Mouse (Mus musculus): Measurements from ENCODE around the gene 2310007B03Rik. TPM values are rescaled to one million over a fixed set of nuclear protein-coding genes. Genes with fewer than 3 reads are reported as not detected.
A peak's percentile ranks its signal among the peaks of the same experiment; 100 is the strongest.

2310007B03Rik gene
- total and polyA plus RNA-seq, 2 experiments = 0.20 TPM; not detected in 1

DNA sequence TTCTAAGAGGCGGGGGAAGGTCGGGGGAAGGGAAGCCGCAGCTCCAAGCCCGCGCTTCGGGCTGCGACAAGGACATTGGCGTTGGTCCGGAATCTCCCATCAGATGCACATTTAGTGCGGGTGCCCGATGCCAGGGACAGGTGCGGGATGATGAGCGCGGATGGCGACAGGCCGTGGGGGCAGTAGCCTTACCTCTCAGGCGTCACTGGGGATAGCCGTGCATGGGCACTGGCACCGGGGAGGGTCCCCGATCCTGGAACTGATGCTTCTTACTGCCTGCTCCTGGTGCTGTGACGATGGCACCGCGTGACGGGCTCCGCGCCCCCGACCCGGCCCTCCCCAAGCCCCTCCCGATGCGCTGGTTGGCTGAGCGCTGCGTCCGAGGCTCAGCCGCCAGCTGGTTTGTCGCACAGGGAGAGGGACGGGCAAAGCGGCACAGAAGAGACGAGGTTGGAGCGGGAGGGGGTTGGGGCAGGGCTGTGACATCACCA lies 59.1 kb downstream of the 2310007B03Rik start, which contains the start of gene Kif1a:
TSS of gene Kif1a (minus strand) at position 381 of the 491 bp plus-strand sequence.
- Histone ChIP-seq H3K4me3 (ENCODE audit: insufficient read depth, low read depth, low read length) (peak within 1 kb of the TSS; percentile 37; the same call in 1 of the 2 replicates), H3K36me3 (ENCODE audit: control insufficient read depth, insufficient read depth, low read length) (no peaks in the 10 kb centered on the region), H3K79me2 (ENCODE audit: control insufficient read depth, insufficient read depth, low read length) (no peaks in the 10 kb centered on the region), H3K9ac (ENCODE audit: low read depth, low read length) (no peak within 1 kb of the TSS; the same call in 1 of the 2 replicates), H3K27ac (replicated peaks; ENCODE audit: insufficient read depth, low read depth, low read length) (no peak within 1 kb of the TSS), H3K4me1 (ENCODE audit: control insufficient read depth, insufficient read depth, low read length) (peaks cover 5% of the 10 kb centered on the region; the same call in 1 of the 2 replicates), H3K27me3 (ENCODE audit: control insufficient read depth, insufficient read depth, low read length) (peaks cover 24% of the 10 kb centered on the region)
- WGBS = 5% methylated on average over 39 of the region's 39 CpGs
- DNase-seq (ENCODE audit: extremely low read depth, low read depth, low spot score) = no peak
- TF ChIP-seq CTCF (IDR thresholded peaks at IDR 0.05; ENCODE audit: low read depth, low read length) = no peak
- no peak for TF ChIP-seq POLR2A (IDR thresholded peaks at IDR 0.05; ENCODE audit: extremely low read depth, insufficient read depth, low read length)

Other genes with a start within 250 kb of the 2310007B03Rik start
- gene Capn10, start 226.6 kb downstream of the 2310007B03Rik start, total RNA-seq (2014; rRNA removed) = 21.9 and 28.0 TPM in 2 replicates
- 33.7 and 40.5 TPM in 2 replicates for gene Capn10, start 226.6 kb downstream of the 2310007B03Rik start, polyA plus RNA-seq (2012; rRNA removed)
- 0.18 and 0.47 TPM in 2 replicates for gene Gpr35, start 210.1 kb downstream of the 2310007B03Rik start, total RNA-seq (2014; rRNA removed)
- 0.20 and 0.53 TPM in 2 replicates for gene Gpr35, start 210.1 kb downstream of the 2310007B03Rik start, polyA plus RNA-seq (2012; rRNA removed)
- 0.20 and 0.37 TPM in 2 replicates for gene Aqp12, start 154.6 kb downstream of the 2310007B03Rik start, total RNA-seq (2014; rRNA removed)
- gene Aqp12, start 154.6 kb downstream of the 2310007B03Rik start, polyA plus RNA-seq (2012; rRNA removed) = not detected in 2 replicates
- 0.09 and 0.54 TPM in 2 replicates for gene Kif1a, start 59.0 kb downstream of the 2310007B03Rik start, total RNA-seq (2014; rRNA removed)
- gene Kif1a, start 59.0 kb downstream of the 2310007B03Rik start, polyA plus RNA-seq (2012; rRNA removed) = 0.09 and 0.11 TPM in 2 replicates
- 394 and 587 TPM in 2 replicates for gene Agxt, start 25.7 kb downstream of the 2310007B03Rik start, total RNA-seq (2014; rRNA removed)
- gene Agxt, start 25.7 kb downstream of the 2310007B03Rik start, polyA plus RNA-seq (2012; rRNA removed) = 374 and 553 TPM in 2 replicates
- gene Crocc2, start 7.8 kb upstream of the 2310007B03Rik start, total RNA-seq (2014; rRNA removed) = not detected in 2 replicates
- gene Crocc2, start 7.8 kb upstream of the 2310007B03Rik start, polyA plus RNA-seq (2012; rRNA removed) = not detected in 2 replicates
- gene Sned1, start 74.9 kb upstream of the 2310007B03Rik start, total RNA-seq (2014; rRNA removed) = 5.2 and 5.3 TPM in 2 replicates
- gene Sned1, start 74.9 kb upstream of the 2310007B03Rik start, polyA plus RNA-seq (2012; rRNA removed) = 6.4 and 8.4 TPM in 2 replicates
- 24.6 and 27.4 TPM in 2 replicates for gene Mterf4, start 145.0 kb upstream of the 2310007B03Rik start, total RNA-seq (2014; rRNA removed)
- gene Mterf4, start 145.0 kb upstream of the 2310007B03Rik start, polyA plus RNA-seq (2012; rRNA removed) = 11.0 and 12.1 TPM in 2 replicates
- 2.8 and 3.0 TPM in 2 replicates for gene Ppp1r7, start 181.9 kb upstream of the 2310007B03Rik start, total RNA-seq (2014; rRNA removed)
- gene Ppp1r7, start 181.9 kb upstream of the 2310007B03Rik start, polyA plus RNA-seq (2012; rRNA removed) = 2.0 and 2.1 TPM in 2 replicates
- gene Pask, start 182.5 kb upstream of the 2310007B03Rik start, total RNA-seq (2014; rRNA removed) = 0.18 and 0.47 TPM in 2 replicates
- gene Pask, start 182.5 kb upstream of the 2310007B03Rik start, polyA plus RNA-seq (2012; rRNA removed) = 0.36 and 1.0 TPM in 2 replicates
- not detected in 2 replicates for gene Ano7, start 213.0 kb upstream of the 2310007B03Rik start, total RNA-seq (2014; rRNA removed)
- gene Ano7, start 213.0 kb upstream of the 2310007B03Rik start, polyA plus RNA-seq (2012; rRNA removed) = 0.02 and 0.10 TPM in 2 replicates

Data from liver, adult 2 months (tissue).